Comparison of ENCODE assay signal across 13 mouse cellular contexts in the genomic region with DNA sequence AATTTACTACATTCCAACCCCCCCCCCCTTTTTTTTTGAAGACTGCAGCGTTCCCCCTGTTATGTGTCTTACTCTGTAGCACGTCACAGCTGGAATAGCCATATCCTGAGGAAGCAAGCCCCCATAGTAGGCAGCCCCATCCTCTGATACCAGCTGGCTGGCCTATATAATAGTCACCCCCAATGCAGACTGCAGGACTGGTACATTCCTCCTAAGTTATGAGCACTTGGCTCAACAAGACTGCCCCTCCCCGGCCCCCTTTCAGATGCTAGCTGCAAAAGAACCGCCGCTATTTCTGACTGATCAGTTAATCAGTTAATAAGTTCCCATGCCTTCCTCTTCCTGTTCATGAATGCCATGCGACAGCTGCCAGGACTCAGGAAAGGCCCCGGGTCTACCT. TPM values are rescaled to one million over a fixed set of nuclear protein-coding genes. Genes with fewer than 3 reads are reported as not detected.
A peak's percentile ranks its signal among the peaks of the same experiment; 100 is the strongest.
DNase-seq lines count a peak whose midpoint lies in the region; ATAC-seq and TF ChIP-seq lines count a peak whose summit lies in the region.
"Had no signal": no experiment of that assay in that cellular context is flagged by ENCODE, and none has a peak within 500 bp of the region (broad histone marks: within the 10 kb centered on the region; RNA-seq: fewer than 3 reads in every experiment).

No protein-coding gene starts in this region.

- 61% methylated on average over 7 of the region's 7 CpGs for WGBS in kidney, embryonic 16.5 days
- WGBS in limb, embryonic 14.5 days, result 54% methylated on average over 7 of the region's 7 CpGs

- H3K4me3 ChIP-seq in gastrocnemius, adult 2 months, result no peak overlapping the region
- no peak overlapping the region for H3K4me3 ChIP-seq in kidney, embryonic 16.5 days (ENCODE audit: low read length)
- no peak overlapping the region for H3K4me3 ChIP-seq in limb, embryonic 14.5 days (replicated peaks; ENCODE audit: low read length)
- H3K4me3 ChIP-seq: intestine, embryonic 15.5 days; limb, embryonic 15.5 days; midbrain, embryonic 12.5 days had no signal

- ATAC-seq in kidney, embryonic 16.5 days (ENCODE audit: low FRiP score, low TSS enrichment), result peak; percentile 31; the same call in 1 of the 2 replicates
- no peak for ATAC-seq in limb, embryonic 14.5 days (ENCODE audit: low FRiP score, low read depth)
- ATAC-seq: intestine, embryonic 15.5 days had no signal

- H3K36me3 ChIP-seq in kidney, embryonic 16.5 days (ENCODE audit: insufficient read depth, low read length), result no peaks in the 10 kb centered on the region
- no peaks in the 10 kb centered on the region for H3K36me3 ChIP-seq in limb, embryonic 14.5 days (ENCODE audit: control insufficient read depth, insufficient read depth, low read length)
- H3K36me3 ChIP-seq: intestine, embryonic 15.5 days; limb, embryonic 15.5 days; midbrain, embryonic 12.5 days had no signal

- TF ChIP-seq POLR2A in limb, embryonic 14.5 days (IDR thresholded peaks at IDR 0.05; ENCODE audit: borderline replicate concordance, extremely low read depth, insufficient read depth, insufficient read length), result no peak

- no peak for TF ChIP-seq CTCF in gastrocnemius, adult 2 months (IDR thresholded peaks at IDR 0.05)

- no peak overlapping the region for H3K9ac ChIP-seq in kidney, embryonic 16.5 days (replicated peaks; ENCODE audit: low read length)
- H3K9ac ChIP-seq in limb, embryonic 14.5 days (ENCODE audit: low read depth, low read length, severe bottlenecking), result no peak overlapping the region
- H3K9ac ChIP-seq: intestine, embryonic 15.5 days; limb, embryonic 15.5 days; midbrain, embryonic 12.5 days had no signal

- intact Hi-C loops in gastrocnemius, adult 2 months (cut with DNase I), result no loop called here

- no peaks in the 10 kb centered on the region for H3K9me3 ChIP-seq in kidney, embryonic 16.5 days (ENCODE audit: low read length)
- no peaks in the 10 kb centered on the region for H3K9me3 ChIP-seq in limb, embryonic 14.5 days (ENCODE audit: control insufficient read depth, low read length)
- H3K9me3 ChIP-seq: intestine, embryonic 15.5 days; limb, embryonic 15.5 days; midbrain, embryonic 12.5 days had no signal

- DNase-seq in gastrocnemius, adult 2 months, result no peak
- DNase-seq in gastrocnemius, postnatal 25 days, result no peak
- no peak for DNase-seq in kidney, postnatal 36 days
- peak; percentile 49 for DNase-seq in Muller cell, postnatal 12 days (ENCODE audit: inconsistent ontology term)
- DNase-seq in limb, embryonic 14.5 days (ENCODE audit: low spot score), result no peak
- no peak for DNase-seq in right cerebral cortex, adult 2 months (ENCODE audit: low spot score in 2 of 2)
- no peak for DNase-seq in natural killer cell, adult 2 months (ENCODE audit: low spot score in 2 of 2)
- DNase-seq: B cell, adult 2 months; kidney, postnatal 4 days had no signal

- peaks cover 55% of the 10 kb centered on the region for H3K4me1 ChIP-seq in kidney, embryonic 16.5 days (ENCODE audit: insufficient read depth, low read length)
- peaks cover 55% of the 10 kb centered on the region for H3K4me1 ChIP-seq in limb, embryonic 14.5 days (ENCODE audit: control insufficient read depth, insufficient read depth, low read length)

- H3K27me3 ChIP-seq in kidney, embryonic 16.5 days (ENCODE audit: insufficient read depth, low read length), result no peaks in the 10 kb centered on the region
- H3K27me3 ChIP-seq in limb, embryonic 14.5 days (ENCODE audit: control insufficient read depth, insufficient read depth, low read length), result no peaks in the 10 kb centered on the region
- H3K27me3 ChIP-seq: intestine, embryonic 15.5 days; limb, embryonic 15.5 days; midbrain, embryonic 12.5 days had no signal

- no peak overlapping the region for H3K4me2 ChIP-seq in kidney, embryonic 16.5 days (replicated peaks; ENCODE audit: low read depth, low read length)
- H3K4me2 ChIP-seq in limb, embryonic 14.5 days (replicated peaks; ENCODE audit: low read depth, low read length, severe bottlenecking), result no peak overlapping the region
- H3K4me2 ChIP-seq: intestine, embryonic 15.5 days; limb, embryonic 15.5 days; midbrain, embryonic 12.5 days had no signal

- peak overlapping the region; percentile 12; the same call in 1 of the 2 replicates for H3K27ac ChIP-seq in gastrocnemius, adult 2 months
- H3K27ac ChIP-seq in kidney, embryonic 16.5 days (ENCODE audit: low read length), result peak overlapping the region; percentile 30; the same call in 1 of the 2 replicates
- 0 out of 2 replicates have a peak overlapping the region, but pooled peaks have one; percentile 40 for H3K27ac ChIP-seq in limb, embryonic 14.5 days (replicated peaks; ENCODE audit: low read depth, low read length)
- H3K27ac ChIP-seq: intestine, embryonic 15.5 days; midbrain, embryonic 12.5 days had no signal

RNA-seq across cellular contexts. Expression of a gene that starts 23.8 kb away (rescaled TPM):
- total RNA-seq in gastrocnemius, adult 2 months (2021), result 10 to 100 TPM; 18.0 to 18.6 TPM
- total RNA-seq in gastrocnemius, postnatal 25 days (2021), result 10 to 100 TPM; 17.3 to 17.9 TPM
- polyA plus RNA-seq in kidney, embryonic 16.5 days (2015; fragmentation: Nextera tagmentation; extraction: Ambion mirVana), result 44.5 and 46.5 TPM in 2 replicates
- polyA plus RNA-seq in limb, embryonic 14.5 days (2012; rRNA removed), result 43.3 and 48.6 TPM in 2 replicates
- 38.8 and 44.8 TPM in 2 replicates for polyA plus RNA-seq in limb, embryonic 14.5 days (2014; fragmentation: Nextera tagmentation; extraction: Ambion mirVana)
